Mouse (Mus musculus) thymus, postnatal 25 days (tissue): Measurements from ENCODE around the gene Dapp1.

Source experiments
- DNase-seq: peaks from one replicate; pipeline ENCODE4 v3.0.0; 2022

Dapp1 gene

GRCm38 (mm10) chr3:137981382-137981750 is at the start of gene Dapp1:
TSS of gene Dapp1 (minus strand) at chr3:137981545.
- peak; percentile 88 for DNase-seq

- no peak for DNase-seq
Measured at GRCm38 (mm10) chr3:138030563-138030962, 49.2 kb upstream of the Dapp1 start.

GRCm38 (mm10) chr3:138029351-138029750 is 48.0 kb upstream of the Dapp1 start:
- no peak for DNase-seq

- no peak for DNase-seq
Measured at GRCm38 (mm10) chr3:138027575-138028362, 46.4 kb upstream of the Dapp1 start.

GRCm38 (mm10) chr3:138026286-138026685 is 44.9 kb upstream of the Dapp1 start:
- DNase-seq, result no peak

- no peak for DNase-seq
Measured at GRCm38 (mm10) chr3:138022651-138023050, 41.3 kb upstream of the Dapp1 start.

- DNase-seq, result no peak
Measured at GRCm38 (mm10) chr3:138022003-138022402, 40.7 kb upstream of the Dapp1 start.

GRCm38 (mm10) chr3:138016810-138017209 is 35.5 kb upstream of the Dapp1 start:
- DNase-seq, result no peak

- DNase-seq, result no peak
Measured at GRCm38 (mm10) chr3:138014725-138015124, 33.4 kb upstream of the Dapp1 start.

GRCm38 (mm10) chr3:138012351-138012750 is 31.0 kb upstream of the Dapp1 start:
- no peak for DNase-seq

GRCm38 (mm10) chr3:138008152-138008551 is 26.8 kb upstream of the Dapp1 start:
- no peak for DNase-seq

GRCm38 (mm10) chr3:138006896-138007295 is 25.6 kb upstream of the Dapp1 start:
- DNase-seq, result no peak

GRCm38 (mm10) chr3:138003264-138003663 is 21.9 kb upstream of the Dapp1 start:
- no peak for DNase-seq

- DNase-seq, result no peak
Measured at GRCm38 (mm10) chr3:138002545-138002944, 21.2 kb upstream of the Dapp1 start.

- no peak for DNase-seq
Measured at GRCm38 (mm10) chr3:138001865-138002264, 20.5 kb upstream of the Dapp1 start.

- no peak for DNase-seq
Measured at GRCm38 (mm10) chr3:138000724-138001069, 19.4 kb upstream of the Dapp1 start.

- DNase-seq, result no peak
Measured at GRCm38 (mm10) chr3:138000062-138000723, 18.8 kb upstream of the Dapp1 start.

GRCm38 (mm10) chr3:137999224-137999790 is 18.0 kb upstream of the Dapp1 start:
- DNase-seq, result no peak

- no peak for DNase-seq
Measured at GRCm38 (mm10) chr3:137998491-137999223, 17.3 kb upstream of the Dapp1 start.

GRCm38 (mm10) chr3:137995486-137995885 is 14.1 kb upstream of the Dapp1 start:
- DNase-seq, result no peak

- DNase-seq, result no peak
Measured at GRCm38 (mm10) chr3:137994196-137994595, 12.9 kb upstream of the Dapp1 start.

- DNase-seq, result peak; percentile 51
Measured at GRCm38 (mm10) chr3:137992366-137992765, 11.0 kb upstream of the Dapp1 start.

- DNase-seq, result peak; percentile 92
Measured at GRCm38 (mm10) chr3:137991183-137991582, 9.8 kb upstream of the Dapp1 start.
